Mouse (Mus musculus): ENCODE results near the gene Tada2b.

GRCm38 (mm10) chr5:36481114-36481513 lies 3.0 kb downstream of the Tada2b start:
- no peak for TF ChIP-seq ZC3H11A (IDR thresholded peaks at IDR 0.05; ENCODE audit: borderline replicate concordance, low read depth, low read length)
- no peak for TF ChIP-seq CHD2 (IDR thresholded peaks at IDR 0.05; ENCODE audit: low read depth, low read length)
- no peak for TF ChIP-seq MAFK (IDR thresholded peaks at IDR 0.05; ENCODE audit: insufficient read depth, low read depth, low read length)
- no peak for TF ChIP-seq ZNF384 (IDR thresholded peaks at IDR 0.05; ENCODE audit: low read depth, low read length)
